Mouse (Mus musculus): ENCODE measurements at regions not wholly inside any gene's neighbourhood (a gene's known extent, or its start where the extent isn't known, plus 50 kb on each side); places are given as distances from the start of the nearest gene placed in this dataset.
"Not testable (repeated sequence)": the region's sequence is repeated elsewhere in the genome, so short reads cannot be mapped to it uniquely, and the experiment has no call there.

DNA sequence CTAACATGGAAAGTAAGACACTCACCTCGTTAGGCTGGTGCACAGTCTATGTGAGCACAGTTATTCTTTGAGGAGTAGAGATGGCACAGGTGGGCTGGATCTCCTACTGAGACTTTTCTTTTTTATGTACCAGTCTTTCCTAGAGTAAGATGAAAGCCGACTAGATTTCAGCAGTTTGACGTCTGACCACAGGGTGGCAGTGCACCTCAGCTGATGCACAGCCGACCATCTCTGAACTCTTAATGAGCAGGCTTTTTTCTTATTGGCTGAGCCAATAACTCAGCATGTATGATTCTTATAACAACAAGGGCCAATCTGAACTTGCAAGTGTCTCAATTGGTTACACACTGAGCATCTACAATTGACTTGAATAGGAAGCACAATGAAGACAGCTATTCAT, 126.6 kb upstream of the Olfr1507 start:
- Histone ChIP-seq H3K27ac (ENCODE audit: insufficient read depth, low read depth, low read length, poor library complexity, severe bottlenecking) (no peak overlapping the region), H3K4me1 (ENCODE audit: control insufficient read depth in 2 of 2, insufficient read depth in 2 of 2, low read length in 2 of 2, poor library complexity in 1 of 2) (no peaks in the 10 kb centered on the region), H3K4me3 (ENCODE audit: insufficient read depth in 1 of 2, low read depth in 1 of 2, low read length in 2 of 2, poor library complexity in 1 of 2, severe bottlenecking in 1 of 2) (no peak overlapping the region), H3K9me3 (ENCODE audit: control insufficient read depth, insufficient read depth, low read depth, low read length) (no peaks in the 10 kb centered on the region), H3K9ac (ENCODE audit: insufficient read depth, low read depth, low read length, poor library complexity, severe bottlenecking) (no peak overlapping the region), H3K36me3 (ENCODE audit: control insufficient read depth, insufficient read depth, low read length, poor library complexity, severe bottlenecking) (no peaks in the 10 kb centered on the region)
- peak; percentile 39 for DNase-seq (ENCODE audit: low read depth, low spot score)
- no peak for TF ChIP-seq CHD2 (IDR thresholded peaks at IDR 0.05; ENCODE audit: low read depth, low read length)
- no peak for TF ChIP-seq MAFK (IDR thresholded peaks at IDR 0.05; ENCODE audit: insufficient read depth, low read depth, low read length)
- TF ChIP-seq ZNF384 (IDR thresholded peaks at IDR 0.05; ENCODE audit: low read depth, low read length): no peak
- TF ChIP-seq ZC3H11A (IDR thresholded peaks at IDR 0.05; ENCODE audit: borderline replicate concordance, low read depth, low read length): no peak
- TF ChIP-seq HCFC1 (IDR thresholded peaks at IDR 0.05; ENCODE audit: borderline replicate concordance, insufficient read depth, low read length): no peak
- in situ Hi-C loops (cut with MboI; ENCODE audit: low sequenced_read_pairs in 2 of 2, unreplicated experiment in 2 of 2): no loop called here

DNA sequence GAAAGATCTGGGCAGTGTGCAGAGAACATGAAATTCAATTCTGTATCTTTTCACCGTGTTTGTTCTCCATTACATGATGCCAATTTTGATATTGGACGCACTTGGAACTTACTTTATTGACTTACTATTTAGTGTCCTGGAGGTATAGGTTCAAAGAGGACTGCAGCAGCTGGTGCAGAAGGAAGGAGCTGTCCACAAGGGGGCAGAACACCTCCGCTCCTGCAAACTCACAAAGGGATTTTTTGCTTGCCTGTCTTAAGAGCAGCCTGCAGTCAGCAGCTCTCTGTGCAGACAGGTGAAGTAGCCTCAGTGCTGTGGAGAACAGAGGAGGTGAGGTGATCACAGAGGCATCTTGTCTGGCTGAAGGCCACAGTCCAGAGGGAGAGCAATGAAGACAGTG, 84.8 kb upstream of the Olfr1507 start:
- H3K9me3 ChIP-seq (ENCODE audit: control insufficient read depth, insufficient read depth, low read depth, low read length): no peaks in the 10 kb centered on the region
- in situ Hi-C loops (cut with MboI; ENCODE audit: low sequenced_read_pairs in 2 of 2, unreplicated experiment in 2 of 2): no loop called here
- H3K9ac ChIP-seq (ENCODE audit: insufficient read depth, low read depth, low read length, poor library complexity, severe bottlenecking): no peak overlapping the region
- no peak overlapping the region for H3K4me3 ChIP-seq (ENCODE audit: insufficient read depth in 1 of 2, low read depth in 1 of 2, low read length in 2 of 2, poor library complexity in 1 of 2, severe bottlenecking in 1 of 2)
- no peak overlapping the region for H3K27ac ChIP-seq (ENCODE audit: insufficient read depth, low read depth, low read length, poor library complexity, severe bottlenecking)
- DNase-seq (ENCODE audit: low read depth, low spot score): peak; percentile 21
- H3K4me1 ChIP-seq (ENCODE audit: control insufficient read depth in 2 of 2, insufficient read depth in 2 of 2, low read length in 2 of 2, poor library complexity in 1 of 2): no peaks in the 10 kb centered on the region
- no peaks in the 10 kb centered on the region for H3K36me3 ChIP-seq (ENCODE audit: control insufficient read depth, insufficient read depth, low read length, poor library complexity, severe bottlenecking)
- TF ChIP-seq ZNF384 (IDR thresholded peaks at IDR 0.05; ENCODE audit: low read depth, low read length) (no peak), CHD2 (IDR thresholded peaks at IDR 0.05; ENCODE audit: low read depth, low read length) (no peak), ZC3H11A (IDR thresholded peaks at IDR 0.05; ENCODE audit: borderline replicate concordance, low read depth, low read length) (no peak), HCFC1 (IDR thresholded peaks at IDR 0.05; ENCODE audit: borderline replicate concordance, insufficient read depth, low read length) (no peak)

GRCm38 (mm10) chr14:52566920-52567319, 71.4 kb upstream of the Olfr1507 start:
- in situ Hi-C loops (cut with MboI; ENCODE audit: low sequenced_read_pairs in 2 of 2, unreplicated experiment in 2 of 2): no loop called here
- Histone ChIP-seq H3K4me3 (ENCODE audit: insufficient read depth in 1 of 2, low read depth in 1 of 2, low read length in 2 of 2, poor library complexity in 1 of 2, severe bottlenecking in 1 of 2) (no peak overlapping the region), H3K4me1 (ENCODE audit: control insufficient read depth in 2 of 2, insufficient read depth in 2 of 2, low read length in 2 of 2, poor library complexity in 1 of 2) (no peaks in the 10 kb centered on the region)

GRCm38 (mm10) chr14:52565606-52566005, 70.1 kb upstream of the Olfr1507 start:
- TF ChIP-seq CHD2 (IDR thresholded peaks at IDR 0.05; ENCODE audit: low read depth, low read length) (no peak), MAFK (IDR thresholded peaks at IDR 0.05; ENCODE audit: insufficient read depth, low read depth, low read length) (no peak), HCFC1 (IDR thresholded peaks at IDR 0.05; ENCODE audit: borderline replicate concordance, insufficient read depth, low read length) (no peak), ZC3H11A (IDR thresholded peaks at IDR 0.05; ENCODE audit: borderline replicate concordance, low read depth, low read length) (no peak), ZNF384 (IDR thresholded peaks at IDR 0.05; ENCODE audit: low read depth, low read length) (no peak)
- H3K27ac ChIP-seq (ENCODE audit: insufficient read depth, low read depth, low read length, poor library complexity, severe bottlenecking): no peak overlapping the region
- no peak overlapping the region for H3K4me3 ChIP-seq (ENCODE audit: insufficient read depth in 1 of 2, low read depth in 1 of 2, low read length in 2 of 2, poor library complexity in 1 of 2, severe bottlenecking in 1 of 2)
- H3K4me1 ChIP-seq (ENCODE audit: control insufficient read depth in 2 of 2, insufficient read depth in 2 of 2, low read length in 2 of 2, poor library complexity in 1 of 2): no peaks in the 10 kb centered on the region
- H3K9ac ChIP-seq (ENCODE audit: insufficient read depth, low read depth, low read length, poor library complexity, severe bottlenecking): no peak overlapping the region
- H3K36me3 ChIP-seq (ENCODE audit: control insufficient read depth, insufficient read depth, low read length, poor library complexity, severe bottlenecking): no peaks in the 10 kb centered on the region
- no peak for DNase-seq (ENCODE audit: low read depth, low spot score)
- H3K9me3 ChIP-seq (ENCODE audit: control insufficient read depth, insufficient read depth, low read depth, low read length): no peaks in the 10 kb centered on the region
- in situ Hi-C loops (cut with MboI; ENCODE audit: low sequenced_read_pairs in 2 of 2, unreplicated experiment in 2 of 2): no loop called here

More at GRCm38 (mm10) chr14:52566920-52567319, 71.4 kb upstream of the Olfr1507 start:
- no peak for TF ChIP-seq MAFK (IDR thresholded peaks at IDR 0.05; ENCODE audit: insufficient read depth, low read depth, low read length)
- TF ChIP-seq CHD2 (IDR thresholded peaks at IDR 0.05; ENCODE audit: low read depth, low read length): no peak
- DNase-seq (ENCODE audit: low read depth, low spot score): no peak
- Histone ChIP-seq H3K9me3 (ENCODE audit: control insufficient read depth, insufficient read depth, low read depth, low read length) (no peaks in the 10 kb centered on the region), H3K36me3 (ENCODE audit: control insufficient read depth, insufficient read depth, low read length, poor library complexity, severe bottlenecking) (no peaks in the 10 kb centered on the region), H3K9ac (ENCODE audit: insufficient read depth, low read depth, low read length, poor library complexity, severe bottlenecking) (no peak overlapping the region), H3K27ac (ENCODE audit: insufficient read depth, low read depth, low read length, poor library complexity, severe bottlenecking) (no peak overlapping the region)

DNA sequence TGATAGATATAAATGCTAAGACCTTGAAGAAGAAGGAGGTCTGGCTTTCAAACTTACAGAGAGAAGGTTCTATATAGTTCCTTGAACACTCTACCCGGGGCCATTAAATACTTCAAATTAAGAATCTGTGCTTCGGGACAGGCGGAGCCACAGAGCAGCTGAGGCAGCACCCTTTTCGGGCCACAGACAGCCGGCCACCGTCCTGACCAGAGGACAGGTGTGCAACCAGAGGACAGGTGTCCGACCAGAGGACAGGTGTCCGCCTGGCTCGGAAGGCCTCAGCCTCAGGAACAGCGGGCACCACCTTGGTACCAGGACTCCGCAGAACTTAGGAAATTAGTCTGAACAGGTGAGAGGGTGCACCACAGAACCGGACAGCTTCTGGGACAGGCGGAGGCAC, 60.8 kb upstream of the Olfr1507 start:
- H3K9ac ChIP-seq (ENCODE audit: insufficient read depth, low read depth, low read length, poor library complexity, severe bottlenecking); H3K36me3 ChIP-seq (ENCODE audit: control insufficient read depth, insufficient read depth, low read length, poor library complexity, severe bottlenecking); H3K27ac ChIP-seq (ENCODE audit: insufficient read depth, low read depth, low read length, poor library complexity, severe bottlenecking); in situ Hi-C loops (cut with MboI; ENCODE audit: low sequenced_read_pairs in 2 of 2, unreplicated experiment in 2 of 2); H3K4me3 ChIP-seq (ENCODE audit: insufficient read depth in 1 of 2, low read depth in 1 of 2, low read length in 2 of 2, poor library complexity in 1 of 2, severe bottlenecking in 1 of 2); H3K9me3 ChIP-seq (ENCODE audit: control insufficient read depth, insufficient read depth, low read depth, low read length); H3K4me1 ChIP-seq (ENCODE audit: control insufficient read depth in 2 of 2, insufficient read depth in 2 of 2, low read length in 2 of 2, poor library complexity in 1 of 2); DNase-seq (ENCODE audit: low read depth, low spot score): not testable (repeated sequence)

All from ES-E14 (cell line).